Mouse (Mus musculus): ENCODE data around the gene 4921539E11Rik. TPM values are rescaled to one million over a fixed set of nuclear protein-coding genes. Genes with fewer than 3 reads are reported as not detected.

The 4921539E11Rik gene
- polyA plus RNA-seq, 1 experiment from 2014 or later = not detected

DNA sequence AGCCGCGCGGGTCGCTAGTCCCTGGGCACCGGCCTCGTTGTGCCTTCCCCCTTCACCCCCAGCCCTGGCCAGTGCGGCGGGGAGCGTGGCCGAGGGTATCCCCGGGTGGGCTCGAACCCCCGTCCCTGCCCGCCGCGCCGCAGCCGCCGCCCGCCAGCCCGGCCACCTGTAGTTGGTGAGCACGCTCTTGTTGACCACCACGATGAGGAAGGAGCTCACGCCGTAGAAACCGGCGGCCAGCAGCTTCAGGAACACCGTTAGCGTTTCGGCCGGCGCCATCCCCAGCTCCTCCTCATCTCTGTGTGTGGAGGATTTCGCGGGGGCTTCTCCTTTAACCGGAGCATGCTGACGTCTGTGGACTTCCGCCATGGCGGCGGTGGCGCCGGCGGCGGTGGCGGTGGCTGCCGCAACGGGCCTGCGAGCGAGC lies 76.2 kb downstream of the 4921539E11Rik start:
- no peaks in the 10 kb centered on the region for H3K27me3 ChIP-seq (ENCODE audit: control insufficient read depth, insufficient read depth, low read length)
- ATAC-seq (ENCODE audit: low FRiP score) = peak; percentile 84
- WGBS = under 1% methylated on average over 48 of the region's 48 CpGs
- H3K4me1 ChIP-seq (replicated peaks; ENCODE audit: control insufficient read depth, insufficient read depth, low read length) = peaks cover 18% of the 10 kb centered on the region
- H3K27ac ChIP-seq = peak overlapping the region; percentile 99
- peaks cover 11% of the 10 kb centered on the region for H3K36me3 ChIP-seq (replicated peaks; ENCODE audit: control insufficient read depth, insufficient read depth)
- peak overlapping the region; percentile 80 for H3K4me2 ChIP-seq (replicated peaks)
- H3K9me3 ChIP-seq (ENCODE audit: control insufficient read depth, low read length) = no peaks in the 10 kb centered on the region
- H3K9ac ChIP-seq = peak overlapping the region; percentile 99
- H3K4me3 ChIP-seq (replicated peaks; ENCODE audit: low read length) = peak overlapping the region; percentile 97
- DNase-seq (ENCODE audit: low spot score) = peak; percentile 67

DNA sequence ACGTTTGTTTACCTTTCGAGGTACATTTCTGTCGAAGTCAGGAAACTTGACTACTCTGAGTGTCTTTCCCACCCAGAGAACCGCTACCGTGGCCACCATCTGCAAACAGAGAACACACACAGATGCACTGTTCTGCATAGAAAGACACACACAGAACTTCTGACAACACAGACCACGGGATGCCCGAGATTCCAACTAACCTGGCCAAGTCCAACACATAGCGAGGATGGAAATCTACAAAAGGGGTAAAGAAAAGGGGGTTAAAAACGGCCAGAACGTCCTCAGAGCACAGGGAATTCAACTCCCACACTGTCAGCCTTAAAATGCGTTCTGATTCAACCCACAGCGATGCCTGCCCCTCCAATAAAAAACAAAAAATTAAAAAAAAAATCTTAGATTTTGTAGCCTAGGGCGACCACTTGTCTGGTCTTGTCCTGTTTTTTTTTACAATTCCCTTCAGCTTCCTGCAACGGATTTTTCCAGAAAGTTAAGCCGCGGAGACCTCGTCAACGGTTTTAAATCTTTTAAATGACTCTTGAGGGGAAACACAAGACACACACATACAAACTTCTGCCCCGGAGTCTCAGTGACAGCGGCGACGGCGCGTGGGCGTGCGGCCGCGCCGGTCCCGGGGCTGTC lies 76.7 kb downstream of the 4921539E11Rik start:
- WGBS = 4% methylated on average over 30 of the region's 30 CpGs
- Histone ChIP-seq H3K9ac (peak overlapping the region; percentile 99), H3K4me1 (replicated peaks; ENCODE audit: control insufficient read depth, insufficient read depth, low read length) (peaks cover 18% of the 10 kb centered on the region), H3K27ac (peak overlapping the region; percentile 99), H3K9me3 (ENCODE audit: control insufficient read depth, low read length) (no peaks in the 10 kb centered on the region), H3K4me2 (replicated peaks) (peak overlapping the region; percentile 80), H3K36me3 (replicated peaks; ENCODE audit: control insufficient read depth, insufficient read depth) (peaks cover 17% of the 10 kb centered on the region), H3K4me3 (replicated peaks; ENCODE audit: low read length) (peak overlapping the region; percentile 97), H3K27me3 (ENCODE audit: control insufficient read depth, insufficient read depth, low read length) (no peaks in the 10 kb centered on the region)
- DNase-seq (ENCODE audit: low spot score) (no peak), ATAC-seq (ENCODE audit: low FRiP score) (no peak)

DNA sequence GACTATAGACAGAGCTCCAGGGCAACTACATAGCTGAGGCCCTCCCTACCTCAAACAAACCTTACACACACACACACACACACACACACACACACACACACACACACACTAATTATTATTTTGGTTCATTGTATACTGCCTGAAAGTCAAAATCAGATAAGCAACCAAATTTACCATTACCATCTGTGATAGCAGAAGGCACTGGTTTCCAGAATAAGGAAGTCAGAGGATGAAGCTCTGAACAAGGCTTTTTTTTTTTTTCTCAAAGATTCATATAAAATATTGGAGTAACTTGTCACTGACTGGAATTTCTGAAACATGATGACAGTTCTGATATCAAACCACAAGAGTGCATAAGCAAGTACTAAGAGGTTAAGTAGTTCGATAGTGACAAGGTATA lies 82.1 kb downstream of the 4921539E11Rik start:
- H3K9me3 ChIP-seq (ENCODE audit: control insufficient read depth, low read length) = no peaks in the 10 kb centered on the region
- H3K4me3 ChIP-seq (replicated peaks; ENCODE audit: low read length) = no peak overlapping the region
- H3K27ac ChIP-seq = no peak overlapping the region
- no peaks in the 10 kb centered on the region for H3K27me3 ChIP-seq (ENCODE audit: control insufficient read depth, insufficient read depth, low read length)
- H3K4me2 ChIP-seq (replicated peaks) = no peak overlapping the region
- H3K36me3 ChIP-seq (replicated peaks; ENCODE audit: control insufficient read depth, insufficient read depth) = peaks cover 58% of the 10 kb centered on the region
- peaks cover 14% of the 10 kb centered on the region for H3K4me1 ChIP-seq (replicated peaks; ENCODE audit: control insufficient read depth, insufficient read depth, low read length)
- DNase-seq (ENCODE audit: low spot score) = no peak
- H3K9ac ChIP-seq = no peak overlapping the region
- ATAC-seq (ENCODE audit: low FRiP score) = no peak
- WGBS = 95% methylated on average over 1 of the region's 1 CpGs

GRCm38 (mm10) chr4:103203646-103204045 lies 87.0 kb downstream of the 4921539E11Rik start:
- peaks cover 55% of the 10 kb centered on the region for H3K36me3 ChIP-seq (replicated peaks; ENCODE audit: control insufficient read depth, insufficient read depth)

GRCm38 (mm10) chr4:103200046-103200445 lies 90.6 kb downstream of the 4921539E11Rik start:
- Histone ChIP-seq H3K27ac (no peak overlapping the region), H3K9me3 (ENCODE audit: control insufficient read depth, low read length) (no peaks in the 10 kb centered on the region), H3K4me1 (replicated peaks; ENCODE audit: control insufficient read depth, insufficient read depth, low read length) (no peaks in the 10 kb centered on the region), H3K9ac (no peak overlapping the region), H3K4me3 (replicated peaks; ENCODE audit: low read length) (no peak overlapping the region), H3K27me3 (ENCODE audit: control insufficient read depth, insufficient read depth, low read length) (no peaks in the 10 kb centered on the region), H3K36me3 (replicated peaks; ENCODE audit: control insufficient read depth, insufficient read depth) (peaks cover 48% of the 10 kb centered on the region), H3K4me2 (replicated peaks) (no peak overlapping the region)
- no peak for DNase-seq (ENCODE audit: low spot score)
- no peak for ATAC-seq (ENCODE audit: low FRiP score)
- 96% methylated on average over 1 of the region's 1 CpGs for WGBS

More at GRCm38 (mm10) chr4:103203646-103204045, 87.0 kb downstream of the 4921539E11Rik start:
- Histone ChIP-seq H3K4me1 (replicated peaks; ENCODE audit: control insufficient read depth, insufficient read depth, low read length) (no peaks in the 10 kb centered on the region), H3K9ac (no peak overlapping the region), H3K4me3 (replicated peaks; ENCODE audit: low read length) (no peak overlapping the region), H3K9me3 (ENCODE audit: control insufficient read depth, low read length) (no peaks in the 10 kb centered on the region), H3K27ac (no peak overlapping the region), H3K27me3 (ENCODE audit: control insufficient read depth, insufficient read depth, low read length) (no peaks in the 10 kb centered on the region), H3K4me2 (replicated peaks) (no peak overlapping the region)
- WGBS = 70% methylated on average over 2 of the region's 2 CpGs
- DNase-seq (ENCODE audit: low spot score) = no peak
- no peak for ATAC-seq (ENCODE audit: low FRiP score)

- WGBS = 37% methylated on average over 4 of the region's 4 CpGs
These were observed 91.6 kb downstream of the 4921539E11Rik start for GRCm38 (mm10) chr4:103199086-103199485.

DNA sequence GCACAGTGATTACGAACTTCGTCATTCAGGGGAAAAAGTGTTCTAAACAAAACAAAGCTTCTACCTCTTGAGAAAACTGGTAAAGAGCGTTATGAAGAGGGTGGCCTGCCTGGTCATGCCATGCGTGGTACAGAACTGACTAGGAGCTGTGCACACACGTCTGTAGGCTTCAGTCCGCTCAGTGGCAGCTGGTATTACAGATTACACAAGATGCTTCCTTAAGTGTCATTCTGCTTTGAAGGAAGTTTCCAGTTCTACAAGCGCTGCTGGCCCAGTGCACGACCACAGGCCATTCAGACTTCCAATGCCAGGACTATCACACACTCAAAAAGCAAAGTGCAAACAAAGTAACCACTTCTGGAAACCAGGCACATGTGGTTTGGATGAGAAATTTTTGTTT lies 93.3 kb downstream of the 4921539E11Rik start:
- 91% methylated on average over 8 of the region's 8 CpGs for WGBS

More at GRCm38 (mm10) chr4:103199086-103199485, 91.6 kb downstream of the 4921539E11Rik start:
- Histone ChIP-seq H3K4me2 (replicated peaks) (no peak overlapping the region), H3K36me3 (replicated peaks; ENCODE audit: control insufficient read depth, insufficient read depth) (peaks cover 43% of the 10 kb centered on the region), H3K4me3 (replicated peaks; ENCODE audit: low read length) (no peak overlapping the region), H3K9ac (no peak overlapping the region), H3K4me1 (replicated peaks; ENCODE audit: control insufficient read depth, insufficient read depth, low read length) (no peaks in the 10 kb centered on the region), H3K27ac (no peak overlapping the region), H3K27me3 (ENCODE audit: control insufficient read depth, insufficient read depth, low read length) (no peaks in the 10 kb centered on the region), H3K9me3 (ENCODE audit: control insufficient read depth, low read length) (no peaks in the 10 kb centered on the region)
- ATAC-seq (ENCODE audit: low FRiP score) (no peak), DNase-seq (ENCODE audit: low spot score) (no peak)

GRCm38 (mm10) chr4:103192421-103192820 lies 98.2 kb downstream of the 4921539E11Rik start:
- DNase-seq (ENCODE audit: low spot score) = no peak
- H3K4me3 ChIP-seq (replicated peaks; ENCODE audit: low read length) = no peak overlapping the region
- peaks cover 54% of the 10 kb centered on the region for H3K36me3 ChIP-seq (replicated peaks; ENCODE audit: control insufficient read depth, insufficient read depth)
- no peaks in the 10 kb centered on the region for H3K4me1 ChIP-seq (replicated peaks; ENCODE audit: control insufficient read depth, insufficient read depth, low read length)
- no peaks in the 10 kb centered on the region for H3K27me3 ChIP-seq (ENCODE audit: control insufficient read depth, insufficient read depth, low read length)
- H3K27ac ChIP-seq = no peak overlapping the region
- no peak for ATAC-seq (ENCODE audit: low FRiP score)
- WGBS = 87% methylated on average over 2 of the region's 2 CpGs
- H3K9me3 ChIP-seq (ENCODE audit: control insufficient read depth, low read length) = no peaks in the 10 kb centered on the region
- no peak overlapping the region for H3K9ac ChIP-seq
- H3K4me2 ChIP-seq (replicated peaks) = no peak overlapping the region

More for the DNA sequence above, 93.3 kb downstream of the 4921539E11Rik start:
- H3K4me2 ChIP-seq (replicated peaks) = no peak overlapping the region
- no peak for ATAC-seq (ENCODE audit: low FRiP score)
- no peak for DNase-seq (ENCODE audit: low spot score)
- no peaks in the 10 kb centered on the region for H3K4me1 ChIP-seq (replicated peaks; ENCODE audit: control insufficient read depth, insufficient read depth, low read length)
- H3K9me3 ChIP-seq (ENCODE audit: control insufficient read depth, low read length) = no peaks in the 10 kb centered on the region
- H3K9ac ChIP-seq = no peak overlapping the region
- H3K27me3 ChIP-seq (ENCODE audit: control insufficient read depth, insufficient read depth, low read length) = no peaks in the 10 kb centered on the region
- H3K27ac ChIP-seq = no peak overlapping the region
- peaks cover 33% of the 10 kb centered on the region for H3K36me3 ChIP-seq (replicated peaks; ENCODE audit: control insufficient read depth, insufficient read depth)
- H3K4me3 ChIP-seq (replicated peaks; ENCODE audit: low read length) = no peak overlapping the region

GRCm38 (mm10) chr4:103188786-103189640 lies 101.7 kb downstream of the 4921539E11Rik start:
- Histone ChIP-seq H3K27me3 (ENCODE audit: control insufficient read depth, insufficient read depth, low read length) (no peaks in the 10 kb centered on the region), H3K4me2 (replicated peaks) (no peak overlapping the region), H3K36me3 (replicated peaks; ENCODE audit: control insufficient read depth, insufficient read depth) (peaks cover 62% of the 10 kb centered on the region), H3K9ac (no peak overlapping the region), H3K27ac (no peak overlapping the region), H3K9me3 (ENCODE audit: control insufficient read depth, low read length) (no peaks in the 10 kb centered on the region), H3K4me3 (replicated peaks; ENCODE audit: low read length) (no peak overlapping the region), H3K4me1 (replicated peaks; ENCODE audit: control insufficient read depth, insufficient read depth, low read length) (no peaks in the 10 kb centered on the region)
- 89% methylated on average over 8 of the region's 8 CpGs for WGBS
- ATAC-seq (ENCODE audit: low FRiP score) = no peak
- DNase-seq (ENCODE audit: low spot score) = no peak
